Mouse (Mus musculus) C2C12 (cell line): ENCODE measurements around the gene Asb15.

Source experiments
- CTCF ChIP-seq: IDR thresholded peaks from one replicate; pipeline ENCODE4 v1.5.1; 2011; ENCODE audit not compliant: control insufficient read depth, insufficient read depth, insufficient read length
- MAX ChIP-seq: IDR thresholded peaks from one replicate; pipeline ENCODE4 v1.6.1; 2011; ENCODE audit warnings: mild to moderate bottlenecking, control low read depth
- USF1 ChIP-seq: IDR thresholded peaks from one replicate; pipeline ENCODE4 v1.6.1; 2011; ENCODE audit warnings: low read depth, mild to moderate bottlenecking, control low read depth, moderate library complexity

DNA sequence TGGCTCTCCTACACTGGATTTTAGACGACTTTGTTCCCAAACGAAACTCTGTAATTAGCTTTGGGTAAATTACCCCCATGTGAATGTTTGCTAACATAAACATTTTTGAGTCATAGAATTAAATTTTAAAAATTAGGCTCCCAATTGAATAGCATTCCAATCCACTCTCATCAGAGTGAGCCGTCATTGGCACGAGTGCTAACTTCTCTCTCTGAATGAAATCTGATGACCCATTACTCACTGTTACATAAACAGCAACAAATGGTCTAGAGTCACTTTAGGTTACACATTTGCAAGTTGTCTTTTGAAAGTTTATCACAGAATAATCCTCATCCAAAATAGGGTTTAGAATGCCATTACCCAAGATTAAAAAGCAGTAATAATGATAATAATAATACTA is 81.6 kb downstream of the Asb15 start:
- TF ChIP-seq CTCF = no peak
- no peak for TF ChIP-seq USF1
- TF ChIP-seq MAX = no peak
